Mouse (Mus musculus) kidney, adult 2 months (tissue): ENCODE results near the gene Tmem234. TPM values are rescaled to one million over a fixed set of nuclear protein-coding genes. Genes with fewer than 3 reads are reported as not detected.
"Not testable (repeated sequence)": the region's sequence is repeated elsewhere in the genome, so short reads cannot be mapped to it uniquely, and the experiment has no call there.

ENCODE experiments used
- DNase-seq: peaks from one replicate; pipeline ENCODE4 v3.0.0; 2021
- H3K27ac ChIP-seq: fragments of 200-500 bp; 2 replicates; pipeline ENCODE4 v1.5.1; 2012; ENCODE audit warnings: low read depth, low read length, control low read depth, inconsistent platforms; ENCODE audit not compliant: insufficient read depth
- H3K27me3 ChIP-seq: fragments of 200-500 bp; replicated peaks from 2 replicates; pipeline ENCODE4 v1.6.1; 2012; ENCODE audit warnings: mild to moderate bottlenecking, moderate library complexity, low read length, inconsistent platforms; ENCODE audit not compliant: control insufficient read depth, insufficient read depth
- H3K36me3 ChIP-seq: fragments of 200-500 bp; 2 replicates; pipeline ENCODE4 v1.6.1; 2012; ENCODE audit warnings: mild to moderate bottlenecking, moderate library complexity, low read length, inconsistent platforms; ENCODE audit not compliant: control insufficient read depth, insufficient read depth
- H3K4me1 ChIP-seq: fragments of 200-500 bp; 2 replicates; pipeline ENCODE4 v1.6.1; 2011; ENCODE audit warnings: low read length; ENCODE audit not compliant: control insufficient read depth, insufficient read depth
- H3K4me3 ChIP-seq: fragments of 200-500 bp; 2 replicates; pipeline ENCODE4 v1.5.1; 2011; ENCODE audit warnings: mild to moderate bottlenecking, low read depth, low read length, control low read depth; ENCODE audit not compliant: insufficient read depth
- CTCF ChIP-seq: fragments of 200-500 bp; conservative IDR thresholded peaks from 2 replicates; pipeline ENCODE4 v1.5.1; 2011; ENCODE audit warnings: low read depth, mild to moderate bottlenecking, control low read depth, low read length, moderate library complexity, mixed read lengths; ENCODE audit not compliant: insufficient read depth, insufficient read length
- POLR2A ChIP-seq: fragments of 200-500 bp; IDR thresholded peaks from one replicate; pipeline ENCODE4 v1.6.1; 2011; ENCODE audit warnings: low read depth, low read length, control low read depth
- WGBS: fragments of 180-500 bp; shearing (Covaris S2); methylation state at CpG from one replicate; pipeline ENCODE4 v1.1.7; 2018; 5-methylcytosine and 5-hydroxymethylcytosine counted together
- polyA plus RNA-seq: library from polyadenylated mRNA; depleted of rRNA; stranded (reverse); fragments of >200 nt; gene quantifications from 2 replicates; pipeline ENCODE4 v1.2.3, GENCODE M21; 2012; rRNA removed

The Tmem234 gene
- 160 and 162 TPM in 2 replicates for polyA plus RNA-seq

DNA sequence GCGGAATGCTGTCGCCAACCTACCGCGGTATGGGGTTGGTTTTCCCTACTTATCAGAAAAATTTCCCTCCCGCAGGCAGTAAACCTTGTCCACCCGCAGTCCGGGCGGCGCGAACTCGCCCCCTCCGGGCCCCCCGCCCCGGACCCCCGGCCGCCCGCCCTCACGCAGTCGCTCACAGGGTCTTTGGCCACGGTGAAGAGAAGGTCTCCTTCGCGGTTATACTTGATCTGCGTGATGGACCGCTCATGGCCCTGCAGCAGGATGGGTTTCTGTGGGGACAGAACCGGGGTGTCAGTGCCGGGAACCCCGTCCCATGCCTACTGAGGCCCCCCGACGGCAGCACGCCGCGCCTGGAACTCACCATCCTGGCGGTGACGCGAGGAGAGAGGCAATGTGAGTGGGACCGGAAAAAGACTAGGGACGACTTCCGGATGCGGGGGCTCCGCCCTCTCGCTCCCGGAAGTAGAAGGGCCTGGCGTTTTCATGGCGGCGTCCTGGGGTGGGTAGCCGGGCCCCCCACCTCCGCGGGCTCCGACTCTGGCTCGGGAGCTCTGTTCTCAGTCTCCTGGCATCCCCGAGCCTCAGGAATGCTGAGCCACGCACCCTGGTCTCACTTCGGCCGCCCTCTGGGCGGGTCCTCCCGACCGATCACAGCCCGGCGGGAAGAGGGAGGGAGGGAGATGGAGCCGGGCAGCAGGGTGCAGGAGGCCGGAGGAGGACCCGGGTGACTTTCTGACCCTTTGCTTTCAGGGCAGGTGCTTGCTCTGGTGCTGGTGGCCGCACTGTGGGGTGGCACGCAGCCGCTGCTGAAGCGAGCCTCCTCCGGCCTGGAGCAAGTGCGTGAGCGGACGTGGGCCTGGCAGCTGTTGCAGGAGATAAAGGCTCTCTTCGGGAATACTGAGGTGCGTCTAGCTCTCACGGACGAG, at the start of gene Tmem234, which contains the start of gene Eif3i:
Gene Tmem234, plus strand, starts transcription at position 436 of the 926 bp plus-strand sequence.
Gene Eif3i, minus strand, starts transcription at position 416 of the 926 bp plus-strand sequence.
- Histone ChIP-seq H3K4me1 (peaks cover 7% of the 10 kb centered on the region; the same call in 1 of the 2 replicates), H3K27ac (peak within 1 kb of the TSS; percentile 54; the same call in 1 of the 2 replicates), H3K27me3 (no peaks in the 10 kb centered on the region), H3K4me3 (peak within 1 kb of the TSS; percentile 90), H3K36me3 (no peaks in the 10 kb centered on the region)
- TF ChIP-seq CTCF (0 out of 2 replicates have a peak, but pooled peaks have one; percentile 3), POLR2A (peak; percentile 64)
- under 1% methylated on average over 74 of the region's 74 CpGs for WGBS
- DNase-seq = peak; percentile 91

DNA sequence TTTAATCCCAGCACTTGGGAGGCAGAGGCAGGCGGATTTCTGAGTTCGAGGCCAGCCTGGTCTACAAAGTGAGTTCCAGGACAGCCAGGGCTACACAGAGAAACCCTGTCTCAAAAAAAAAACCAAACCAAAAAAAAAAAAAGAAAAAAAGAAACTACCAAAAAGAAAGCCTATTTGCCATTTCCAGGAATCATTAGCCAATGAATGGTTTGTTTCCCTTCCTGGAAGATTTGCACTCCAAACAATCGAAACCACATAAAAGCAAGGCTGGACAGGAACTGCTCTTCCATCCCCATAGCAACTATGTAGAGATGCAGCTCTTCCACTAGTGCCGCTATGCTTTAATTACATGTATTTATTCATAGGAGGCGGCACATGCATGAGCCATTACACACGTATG, 46.0 kb upstream of the Tmem234 start:
- H3K27ac ChIP-seq, H3K4me1 ChIP-seq, H3K36me3 ChIP-seq, H3K27me3 ChIP-seq, H3K4me3 ChIP-seq, DNase-seq: not testable (repeated sequence)
- WGBS = 74% methylated on average over 4 of the region's 6 CpGs

DNA sequence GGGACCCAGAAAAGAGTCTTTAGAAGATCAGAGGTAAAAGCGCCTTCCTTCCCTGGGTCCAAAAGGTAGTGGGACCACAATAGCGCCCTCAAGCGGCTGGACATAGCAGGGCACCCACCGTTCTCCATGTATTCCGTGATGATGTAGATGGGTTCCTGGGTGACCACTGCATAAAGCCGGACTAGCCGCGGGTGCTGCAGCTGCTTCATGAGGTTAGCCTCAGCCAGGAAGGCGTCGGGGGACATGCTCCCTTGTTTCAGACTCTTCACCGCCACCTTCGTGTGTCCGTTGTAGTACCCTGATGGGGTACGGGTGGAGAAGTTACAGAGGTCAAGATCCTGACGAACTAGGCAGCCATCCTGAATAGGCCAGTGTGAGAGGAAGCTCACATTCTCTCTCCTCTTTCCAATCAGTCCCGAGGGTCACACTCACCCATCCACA, 45.0 kb upstream of the Tmem234 start:
- DNase-seq = peak; percentile 55
- no peaks in the 10 kb centered on the region for H3K36me3 ChIP-seq
- H3K27me3 ChIP-seq = no peaks in the 10 kb centered on the region
- peak overlapping the region; percentile 71; the same call in 1 of the 2 replicates for H3K4me3 ChIP-seq
- H3K4me1 ChIP-seq = peaks cover 4% of the 10 kb centered on the region; the same call in 1 of the 2 replicates
- TF ChIP-seq POLR2A (no peak), CTCF (peak; percentile 69)
- H3K27ac ChIP-seq = no peak overlapping the region
- 11% methylated on average over 16 of the region's 16 CpGs for WGBS

DNA sequence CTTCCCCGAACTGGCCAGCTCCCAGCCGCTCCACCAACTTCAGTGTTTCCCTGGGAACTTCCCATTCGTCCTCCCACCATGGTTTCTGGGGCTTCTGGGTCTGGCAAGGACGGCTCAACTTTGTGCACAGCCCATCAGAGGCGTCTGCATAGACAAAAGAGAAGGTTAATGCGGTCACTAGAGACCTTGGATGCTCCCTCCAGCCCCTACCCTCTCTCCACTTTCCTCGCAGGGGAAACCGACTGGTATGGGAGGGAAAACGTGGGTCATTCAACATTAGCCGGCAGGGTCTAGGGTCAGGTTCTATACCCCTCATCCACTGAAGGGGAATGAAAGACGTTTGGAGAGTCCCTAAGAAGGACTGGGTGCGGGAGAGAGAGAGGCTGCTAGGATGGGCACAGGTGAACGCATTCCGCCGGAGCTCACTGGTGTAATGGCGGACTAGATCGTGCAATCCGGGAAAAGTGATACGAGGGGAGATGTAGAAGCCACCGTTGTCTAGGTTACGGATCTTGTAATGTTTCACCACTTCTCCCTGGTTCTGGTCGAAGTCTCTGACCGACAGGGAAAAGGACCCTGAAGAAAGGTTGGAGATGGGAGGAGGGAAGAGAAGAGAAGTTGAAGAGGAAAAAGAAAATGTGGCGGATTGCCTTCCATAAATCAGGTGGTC, 44.5 kb upstream of the Tmem234 start:
- Histone ChIP-seq H3K27ac (peak overlapping the region; percentile 37), H3K36me3 (no peaks in the 10 kb centered on the region), H3K27me3 (no peaks in the 10 kb centered on the region), H3K4me3 (peak overlapping the region; percentile 71), H3K4me1 (peaks cover 4% of the 10 kb centered on the region; the same call in 1 of the 2 replicates)
- no peak for DNase-seq
- no peak for TF ChIP-seq CTCF
- no peak for TF ChIP-seq POLR2A
- WGBS = under 1% methylated on average over 24 of the region's 24 CpGs

DNA sequence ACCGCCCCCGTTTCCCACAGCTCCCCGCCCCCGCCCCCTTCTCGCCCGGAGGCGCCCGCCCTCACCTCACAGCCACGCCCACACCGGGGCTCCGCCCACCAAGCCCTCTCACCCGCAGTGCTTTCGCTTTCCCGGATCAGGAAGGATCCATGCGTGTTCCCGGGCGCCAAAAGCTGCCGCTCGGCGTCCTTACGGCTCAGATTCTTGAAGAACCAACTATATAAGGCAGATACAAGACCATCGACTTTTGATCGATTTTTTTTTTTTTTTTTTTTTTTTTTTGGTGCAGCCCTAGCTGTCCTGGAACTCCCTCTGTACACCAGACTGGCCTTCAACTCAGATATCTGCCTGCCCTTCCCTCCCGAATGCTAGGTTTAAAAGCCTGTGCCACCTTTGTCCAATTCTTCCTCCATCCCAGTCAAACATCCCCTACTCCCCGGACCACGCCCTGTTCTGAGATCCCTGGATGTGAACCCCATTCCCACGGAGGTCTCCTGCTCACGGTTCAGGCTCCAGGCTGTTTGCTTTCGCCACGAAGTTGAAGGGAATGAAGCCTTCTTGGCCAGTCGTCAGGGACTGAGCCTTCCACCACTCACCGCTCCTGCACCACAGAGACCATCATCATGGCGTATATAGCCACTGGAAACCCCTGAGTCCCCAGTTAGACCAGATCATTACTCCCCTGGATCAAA, 43.8 kb upstream of the Tmem234 start:
- 7% methylated on average over 33 of the region's 33 CpGs for WGBS
- H3K4me3 ChIP-seq = peak overlapping the region; percentile 71
- no peaks in the 10 kb centered on the region for H3K36me3 ChIP-seq
- peak; percentile 94 for DNase-seq
- H3K27ac ChIP-seq = peak overlapping the region; percentile 19
- H3K4me1 ChIP-seq = peaks cover 4% of the 10 kb centered on the region; the same call in 1 of the 2 replicates
- TF ChIP-seq CTCF (no peak), POLR2A (peak; percentile 68)
- H3K27me3 ChIP-seq = no peaks in the 10 kb centered on the region

DNA sequence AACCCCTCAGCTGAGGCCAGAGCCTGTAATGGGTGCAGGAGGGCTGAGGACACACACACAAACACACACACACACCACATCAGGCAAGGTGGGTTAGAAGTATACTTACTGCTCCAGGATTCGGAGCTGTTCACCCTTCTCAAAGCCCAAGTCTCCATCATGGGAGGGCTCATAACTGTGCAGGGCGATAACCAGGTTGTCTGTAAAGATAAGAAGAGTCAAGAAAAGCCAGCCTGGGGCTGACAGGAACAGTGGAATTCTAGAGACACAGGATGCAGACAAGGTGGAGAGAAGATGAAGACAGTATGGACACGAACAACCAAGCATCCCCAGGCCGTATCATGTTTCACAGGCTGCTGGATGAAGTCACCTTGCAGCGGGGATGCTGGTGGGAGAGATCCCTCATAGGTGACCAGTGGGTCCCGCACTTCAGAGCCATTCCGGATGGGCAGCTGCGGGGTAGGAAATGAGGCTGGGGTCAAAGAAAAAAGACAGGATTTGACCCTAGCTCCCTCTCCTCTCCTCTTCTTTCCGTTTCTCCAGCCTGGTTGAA, 43.1 kb upstream of the Tmem234 start:
- Histone ChIP-seq H3K4me1 (peaks cover 4% of the 10 kb centered on the region; the same call in 1 of the 2 replicates), H3K27ac (no peak overlapping the region), H3K36me3 (no peaks in the 10 kb centered on the region), H3K4me3 (no peak overlapping the region), H3K27me3 (no peaks in the 10 kb centered on the region)
- no peak for DNase-seq
- no peak for TF ChIP-seq POLR2A
- TF ChIP-seq CTCF = no peak
- 81% methylated on average over 9 of the region's 9 CpGs for WGBS
